Mouse (Mus musculus): ENCODE data around the gene Got1. TPM values are rescaled to one million over a fixed set of nuclear protein-coding genes. Genes with fewer than 3 reads are reported as not detected.

Gene Got1
- polyA plus RNA-seq, 1 experiment from 2014 or later = 63.9 TPM

- Histone ChIP-seq H3K27me3 (ENCODE audit: poor library complexity, severe bottlenecking) (no peaks in the 10 kb centered on the region), H3K9me3 (no peaks in the 10 kb centered on the region), H3K4me3 (no peak overlapping the region), H3K27ac (no peak overlapping the region), H3K36me3 (replicated peaks) (no peaks in the 10 kb centered on the region), H3K4me1 (peaks cover 7% of the 10 kb centered on the region)
- 87% methylated on average over 12 of the region's 12 CpGs for WGBS
- no peak for DNase-seq (ENCODE audit: extremely low spot score, low spot score)
These were observed 56.3 kb downstream of the Got1 start for GRCm38 (mm10) chr19:43467927-43468685.

GRCm38 (mm10) chr19:43465601-43466255, 58.7 kb downstream of the Got1 start:
- Histone ChIP-seq H3K4me1 (peaks cover 7% of the 10 kb centered on the region), H3K27ac (no peak overlapping the region), H3K36me3 (replicated peaks) (no peaks in the 10 kb centered on the region), H3K9me3 (no peaks in the 10 kb centered on the region), H3K27me3 (ENCODE audit: poor library complexity, severe bottlenecking) (no peaks in the 10 kb centered on the region), H3K4me3 (no peak overlapping the region)
- no peak for DNase-seq (ENCODE audit: extremely low spot score, low spot score)
- 92% methylated on average over 14 of the region's 14 CpGs for WGBS

GRCm38 (mm10) chr19:43465076-43465475, 59.3 kb downstream of the Got1 start:
- H3K27ac ChIP-seq = no peak overlapping the region
- no peak overlapping the region for H3K4me3 ChIP-seq
- no peaks in the 10 kb centered on the region for H3K9me3 ChIP-seq
- H3K4me1 ChIP-seq = peaks cover 7% of the 10 kb centered on the region
- no peak for DNase-seq (ENCODE audit: extremely low spot score, low spot score)
- WGBS = 94% methylated on average over 11 of the region's 11 CpGs
- no peaks in the 10 kb centered on the region for H3K27me3 ChIP-seq (ENCODE audit: poor library complexity, severe bottlenecking)
- H3K36me3 ChIP-seq (replicated peaks) = no peaks in the 10 kb centered on the region

GRCm38 (mm10) chr19:43464294-43464687, 60.1 kb downstream of the Got1 start:
- 88% methylated on average over 3 of the region's 3 CpGs for WGBS
- DNase-seq (ENCODE audit: extremely low spot score, low spot score) = no peak
- Histone ChIP-seq H3K4me1 (peaks cover 3% of the 10 kb centered on the region), H3K9me3 (no peaks in the 10 kb centered on the region), H3K4me3 (no peak overlapping the region), H3K27ac (no peak overlapping the region), H3K36me3 (replicated peaks) (no peaks in the 10 kb centered on the region), H3K27me3 (ENCODE audit: poor library complexity, severe bottlenecking) (no peaks in the 10 kb centered on the region)

GRCm38 (mm10) chr19:43463546-43464293, 60.7 kb downstream of the Got1 start:
- Histone ChIP-seq H3K27me3 (ENCODE audit: poor library complexity, severe bottlenecking) (no peaks in the 10 kb centered on the region), H3K27ac (no peak overlapping the region), H3K36me3 (replicated peaks) (no peaks in the 10 kb centered on the region), H3K4me1 (no peaks in the 10 kb centered on the region), H3K4me3 (no peak overlapping the region), H3K9me3 (no peaks in the 10 kb centered on the region)
- DNase-seq (ENCODE audit: extremely low spot score, low spot score) = no peak
- WGBS = 93% methylated on average over 7 of the region's 7 CpGs

- Histone ChIP-seq H3K27me3 (ENCODE audit: poor library complexity, severe bottlenecking) (no peaks in the 10 kb centered on the region), H3K9me3 (no peaks in the 10 kb centered on the region), H3K4me3 (no peak overlapping the region), H3K36me3 (replicated peaks) (no peaks in the 10 kb centered on the region), H3K27ac (no peak overlapping the region), H3K4me1 (no peaks in the 10 kb centered on the region)
- 85% methylated on average over 3 of the region's 3 CpGs for WGBS
- DNase-seq (ENCODE audit: extremely low spot score, low spot score) = no peak
These were observed 62.3 kb downstream of the Got1 start for GRCm38 (mm10) chr19:43462141-43462540.

GRCm38 (mm10) chr19:43460481-43460880, 63.9 kb downstream of the Got1 start:
- 88% methylated on average over 12 of the region's 12 CpGs for WGBS
- no peak overlapping the region for H3K27ac ChIP-seq
- no peaks in the 10 kb centered on the region for H3K27me3 ChIP-seq (ENCODE audit: poor library complexity, severe bottlenecking)
- no peaks in the 10 kb centered on the region for H3K9me3 ChIP-seq
- no peak overlapping the region for H3K4me3 ChIP-seq
- H3K36me3 ChIP-seq (replicated peaks) = no peaks in the 10 kb centered on the region
- no peaks in the 10 kb centered on the region for H3K4me1 ChIP-seq
- DNase-seq (ENCODE audit: extremely low spot score, low spot score) = no peak

- Histone ChIP-seq H3K27me3 (ENCODE audit: poor library complexity, severe bottlenecking) (no peaks in the 10 kb centered on the region), H3K9me3 (no peaks in the 10 kb centered on the region), H3K27ac (no peak overlapping the region), H3K4me3 (no peak overlapping the region), H3K36me3 (replicated peaks) (no peaks in the 10 kb centered on the region), H3K4me1 (no peaks in the 10 kb centered on the region)
- WGBS = 71% methylated on average over 4 of the region's 4 CpGs
- no peak for DNase-seq (ENCODE audit: extremely low spot score, low spot score)
These were observed 64.5 kb downstream of the Got1 start for GRCm38 (mm10) chr19:43459948-43460347.

- Histone ChIP-seq H3K36me3 (replicated peaks) (no peaks in the 10 kb centered on the region), H3K4me1 (no peaks in the 10 kb centered on the region), H3K27ac (no peak overlapping the region), H3K27me3 (ENCODE audit: poor library complexity, severe bottlenecking) (no peaks in the 10 kb centered on the region), H3K4me3 (no peak overlapping the region), H3K9me3 (no peaks in the 10 kb centered on the region)
- WGBS = 86% methylated on average over 4 of the region's 4 CpGs
- DNase-seq (ENCODE audit: extremely low spot score, low spot score) = no peak
These were observed 71.4 kb downstream of the Got1 start for GRCm38 (mm10) chr19:43453025-43453424.

- no peaks in the 10 kb centered on the region for H3K36me3 ChIP-seq (replicated peaks)
- no peak overlapping the region for H3K27ac ChIP-seq
- H3K4me3 ChIP-seq = no peak overlapping the region
- no peaks in the 10 kb centered on the region for H3K9me3 ChIP-seq
- DNase-seq (ENCODE audit: extremely low spot score, low spot score) = no peak
- H3K27me3 ChIP-seq (ENCODE audit: poor library complexity, severe bottlenecking) = no peaks in the 10 kb centered on the region
- no peaks in the 10 kb centered on the region for H3K4me1 ChIP-seq
- 94% methylated on average over 5 of the region's 5 CpGs for WGBS
These were observed 72.2 kb downstream of the Got1 start for GRCm38 (mm10) chr19:43452176-43452575.

GRCm38 (mm10) chr19:43451563-43451962, 72.8 kb downstream of the Got1 start:
- Histone ChIP-seq H3K27me3 (ENCODE audit: poor library complexity, severe bottlenecking) (no peaks in the 10 kb centered on the region), H3K27ac (no peak overlapping the region), H3K9me3 (no peaks in the 10 kb centered on the region), H3K4me1 (no peaks in the 10 kb centered on the region), H3K36me3 (replicated peaks) (no peaks in the 10 kb centered on the region), H3K4me3 (no peak overlapping the region)
- 90% methylated on average over 10 of the region's 10 CpGs for WGBS
- no peak for DNase-seq (ENCODE audit: extremely low spot score, low spot score)
